Mouse (Mus musculus): ENCODE measurements around the gene Gjd3. TPM values are rescaled to one million over a fixed set of nuclear protein-coding genes. Genes with fewer than 3 reads are reported as not detected.

Gene Gjd3
- polyA plus RNA-seq, 1 experiment from 2014 or later = 0.61 TPM

- peak overlapping the region; percentile 98 for H3K27ac ChIP-seq
- no peaks in the 10 kb centered on the region for H3K36me3 ChIP-seq
- H3K4me1 ChIP-seq = peaks cover 94% of the 10 kb centered on the region
- H3K9me3 ChIP-seq = no peaks in the 10 kb centered on the region
- ATAC-seq (ENCODE audit: borderline replicate concordance, extremely low read depth, low FRiP score, low TSS enrichment) = no peak
- WGBS = 2% methylated on average over 12 of the region's 12 CpGs
- peak overlapping the region; percentile 95 for H3K4me2 ChIP-seq
- peak overlapping the region; percentile 81 for H3K4me3 ChIP-seq
- no peaks in the 10 kb centered on the region for H3K27me3 ChIP-seq
- H3K9ac ChIP-seq = peak overlapping the region; percentile 87
Observed at GRCm38 (mm10) chr11:98941341-98941825, 41.4 kb downstream of the Gjd3 start.

- H3K36me3 ChIP-seq = no peaks in the 10 kb centered on the region
- peak overlapping the region; percentile 87; the same call in 1 of the 2 replicates for H3K9ac ChIP-seq
- H3K4me3 ChIP-seq = peak overlapping the region; percentile 81
- H3K4me1 ChIP-seq = peaks cover 96% of the 10 kb centered on the region
- no peaks in the 10 kb centered on the region for H3K27me3 ChIP-seq
- no peaks in the 10 kb centered on the region for H3K9me3 ChIP-seq
- H3K27ac ChIP-seq = peak overlapping the region; percentile 98
- WGBS = 23% methylated on average over 3 of the region's 3 CpGs
- no peak for ATAC-seq (ENCODE audit: borderline replicate concordance, extremely low read depth, low FRiP score, low TSS enrichment)
- peak overlapping the region; percentile 95 for H3K4me2 ChIP-seq
Observed at GRCm38 (mm10) chr11:98940776-98941175, 42.0 kb downstream of the Gjd3 start.

GRCm38 (mm10) chr11:98939953-98940641 lies 42.7 kb downstream of the Gjd3 start:
- ATAC-seq (ENCODE audit: borderline replicate concordance, extremely low read depth, low FRiP score, low TSS enrichment) = no peak
- Histone ChIP-seq H3K27me3 (no peaks in the 10 kb centered on the region), H3K36me3 (no peaks in the 10 kb centered on the region), H3K27ac (peak overlapping the region; percentile 98), H3K4me1 (peaks cover 95% of the 10 kb centered on the region), H3K4me2 (peak overlapping the region; percentile 95), H3K9ac (peak overlapping the region; percentile 87; the same call in 1 of the 2 replicates), H3K9me3 (no peaks in the 10 kb centered on the region), H3K4me3 (peak overlapping the region; percentile 81)
- 32% methylated on average over 11 of the region's 11 CpGs for WGBS

GRCm38 (mm10) chr11:98939084-98939952 lies 43.5 kb downstream of the Gjd3 start:
- peak overlapping the region; percentile 81 for H3K4me3 ChIP-seq
- ATAC-seq (ENCODE audit: borderline replicate concordance, extremely low read depth, low FRiP score, low TSS enrichment) = no peak
- H3K4me2 ChIP-seq = peak overlapping the region; percentile 95
- no peaks in the 10 kb centered on the region for H3K36me3 ChIP-seq
- H3K27ac ChIP-seq = peak overlapping the region; percentile 98
- 27% methylated on average over 15 of the region's 15 CpGs for WGBS
- H3K4me1 ChIP-seq = peaks cover 94% of the 10 kb centered on the region
- peak overlapping the region; percentile 87 for H3K9ac ChIP-seq
- no peaks in the 10 kb centered on the region for H3K27me3 ChIP-seq
- H3K9me3 ChIP-seq = no peaks in the 10 kb centered on the region

- WGBS = 28% methylated on average over 7 of the region's 7 CpGs
- Histone ChIP-seq H3K4me3 (peak overlapping the region; percentile 81), H3K36me3 (no peaks in the 10 kb centered on the region), H3K4me1 (peaks cover 93% of the 10 kb centered on the region), H3K27ac (peak overlapping the region; percentile 94; the same call in 1 of the 2 replicates), H3K27me3 (no peaks in the 10 kb centered on the region), H3K4me2 (peak overlapping the region; percentile 95), H3K9me3 (no peaks in the 10 kb centered on the region), H3K9ac (peak overlapping the region; percentile 87; the same call in 1 of the 2 replicates)
- ATAC-seq (ENCODE audit: borderline replicate concordance, extremely low read depth, low FRiP score, low TSS enrichment) = no peak
Observed at GRCm38 (mm10) chr11:98938701-98939083, 44.1 kb downstream of the Gjd3 start.

- no peaks in the 10 kb centered on the region for H3K36me3 ChIP-seq
- peaks cover 93% of the 10 kb centered on the region for H3K4me1 ChIP-seq
- WGBS = under 1% methylated on average over 39 of the region's 39 CpGs
- H3K4me3 ChIP-seq = peak overlapping the region; percentile 81
- no peaks in the 10 kb centered on the region for H3K27me3 ChIP-seq
- H3K27ac ChIP-seq = peak overlapping the region; percentile 94
- no peak for ATAC-seq (ENCODE audit: borderline replicate concordance, extremely low read depth, low FRiP score, low TSS enrichment)
- H3K9me3 ChIP-seq = no peaks in the 10 kb centered on the region
- peak overlapping the region; percentile 87 for H3K9ac ChIP-seq
- H3K4me2 ChIP-seq = peak overlapping the region; percentile 95
Observed at GRCm38 (mm10) chr11:98937914-98938694, 44.7 kb downstream of the Gjd3 start.

- Histone ChIP-seq H3K36me3 (no peaks in the 10 kb centered on the region), H3K9ac (peak overlapping the region; percentile 87)
- 1% methylated on average over 35 of the region's 38 CpGs for WGBS
Observed at GRCm38 (mm10) chr11:98937410-98937913, 45.4 kb downstream of the Gjd3 start.

GRCm38 (mm10) chr11:98936606-98937409 lies 46.0 kb downstream of the Gjd3 start:
- Histone ChIP-seq H3K9ac (peak overlapping the region; percentile 87), H3K27me3 (no peaks in the 10 kb centered on the region), H3K9me3 (no peaks in the 10 kb centered on the region), H3K36me3 (no peaks in the 10 kb centered on the region), H3K4me1 (peaks cover 93% of the 10 kb centered on the region), H3K4me2 (peak overlapping the region; percentile 95), H3K4me3 (peak overlapping the region; percentile 81), H3K27ac (peak overlapping the region; percentile 94)
- under 1% methylated on average over 23 of the region's 23 CpGs for WGBS
- ATAC-seq (ENCODE audit: borderline replicate concordance, extremely low read depth, low FRiP score, low TSS enrichment) = peak; percentile 9; the same call in 1 of the 2 replicates

More at GRCm38 (mm10) chr11:98937410-98937913, 45.4 kb downstream of the Gjd3 start:
- Histone ChIP-seq H3K9me3 (no peaks in the 10 kb centered on the region), H3K4me1 (peaks cover 93% of the 10 kb centered on the region), H3K4me3 (peak overlapping the region; percentile 81), H3K27ac (peak overlapping the region; percentile 94), H3K4me2 (peak overlapping the region; percentile 95), H3K27me3 (no peaks in the 10 kb centered on the region)
- peak; percentile 88 for ATAC-seq (ENCODE audit: borderline replicate concordance, extremely low read depth, low FRiP score, low TSS enrichment)

GRCm38 (mm10) chr11:98936170-98936569 lies 46.6 kb downstream of the Gjd3 start:
- Histone ChIP-seq H3K27ac (peak overlapping the region; percentile 94), H3K4me2 (peak overlapping the region; percentile 95), H3K27me3 (no peaks in the 10 kb centered on the region), H3K9me3 (no peaks in the 10 kb centered on the region), H3K36me3 (no peaks in the 10 kb centered on the region), H3K4me1 (peaks cover 93% of the 10 kb centered on the region), H3K4me3 (peak overlapping the region; percentile 81), H3K9ac (peak overlapping the region; percentile 87)
- 1% methylated on average over 29 of the region's 29 CpGs for WGBS
- ATAC-seq (ENCODE audit: borderline replicate concordance, extremely low read depth, low FRiP score, low TSS enrichment) = peak; percentile 40

- Histone ChIP-seq H3K4me2 (no peak overlapping the region), H3K27ac (peak overlapping the region; percentile 51; the same call in 1 of the 2 replicates), H3K4me3 (no peak overlapping the region), H3K9ac (no peak overlapping the region), H3K9me3 (no peaks in the 10 kb centered on the region), H3K4me1 (peaks cover 93% of the 10 kb centered on the region), H3K27me3 (no peaks in the 10 kb centered on the region), H3K36me3 (no peaks in the 10 kb centered on the region)
- WGBS = 78% methylated on average over 3 of the region's 3 CpGs
- no peak for ATAC-seq (ENCODE audit: borderline replicate concordance, extremely low read depth, low FRiP score, low TSS enrichment)
Observed at GRCm38 (mm10) chr11:98935123-98935522, 47.7 kb downstream of the Gjd3 start.
